Mouse (Mus musculus): ENCODE results near the gene Slc17a7. TPM values are rescaled to one million over a fixed set of nuclear protein-coding genes. Genes with fewer than 3 reads are reported as not detected.

Gene Slc17a7
- polyA plus RNA-seq, 1 experiment = 34.1 TPM

DNA sequence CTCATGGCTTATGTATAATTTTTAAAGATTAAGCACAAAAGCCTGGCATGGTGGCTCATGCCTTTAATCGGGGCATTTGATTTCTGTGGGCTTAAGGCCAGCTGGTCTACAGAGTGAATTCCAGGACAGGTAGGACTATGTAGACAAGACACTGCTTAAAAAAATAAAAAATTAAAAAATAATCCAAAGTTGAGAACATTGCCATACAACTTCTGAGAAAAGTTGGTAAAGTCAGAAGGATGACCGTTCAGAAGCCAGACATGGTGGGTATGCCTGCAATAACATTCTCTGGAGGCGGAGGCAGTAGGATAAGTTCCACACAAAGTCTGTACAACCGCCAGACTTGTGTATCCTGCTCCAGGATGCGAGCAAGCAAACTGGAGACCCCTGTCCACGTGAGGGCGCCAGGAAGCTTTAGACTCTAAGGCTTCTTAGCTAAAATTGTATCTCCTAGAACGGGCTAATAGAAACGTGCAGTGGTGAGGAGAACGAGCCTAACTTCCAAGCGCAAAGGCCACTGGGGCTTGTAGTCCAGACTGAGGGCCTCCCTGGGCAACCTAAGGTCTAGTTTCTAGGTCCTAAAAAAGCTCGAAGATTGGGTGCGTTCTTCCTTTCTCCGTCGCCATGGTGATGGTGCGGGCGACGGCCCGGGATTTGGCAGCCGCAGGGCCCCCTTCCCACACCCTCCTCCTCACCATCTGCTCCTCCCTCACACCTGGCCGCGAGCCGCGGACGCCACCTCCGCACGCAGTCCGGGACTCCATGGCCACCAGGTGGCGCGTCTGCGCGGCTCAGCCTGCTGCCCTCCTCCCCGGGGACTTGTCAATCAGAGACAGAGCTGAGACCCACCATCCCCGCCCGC is 1.9 kb upstream of the Slc17a7 start:
- TF ChIP-seq CTCF (IDR thresholded peaks at IDR 0.05; ENCODE audit: control insufficient read depth, insufficient read depth, insufficient replicate concordance, low read depth, low read length) (peak; percentile 87), POLR2A (IDR thresholded peaks at IDR 0.05; ENCODE audit: control insufficient read depth, low read depth, low read length) (no peak)

DNA sequence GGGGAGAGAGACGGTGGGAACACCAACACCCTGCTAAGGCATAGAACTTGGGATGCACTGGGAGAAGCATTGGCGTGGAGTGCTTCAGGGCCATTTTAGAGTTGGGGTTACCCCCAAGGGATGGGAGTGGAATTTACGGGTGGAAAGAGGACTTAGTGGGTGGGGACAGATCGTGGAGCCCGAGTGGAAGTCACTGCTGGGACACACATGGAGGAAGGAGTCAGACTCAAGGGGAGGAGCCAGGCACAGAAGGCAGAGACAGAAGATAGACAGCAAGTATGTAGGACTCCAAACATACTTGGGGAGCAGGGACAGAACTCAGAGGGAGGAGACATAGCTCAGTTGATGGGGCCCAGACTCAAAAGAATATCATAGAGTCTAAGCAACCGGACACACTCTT is 1.2 kb upstream of the Slc17a7 start:
- peaks cover 17% of the 10 kb centered on the region for H3K4me1 ChIP-seq (ENCODE audit: control insufficient read depth, insufficient read depth, low read length)
- peaks cover 3% of the 10 kb centered on the region; the same call in 1 of the 2 replicates for H3K36me3 ChIP-seq (ENCODE audit: control insufficient read depth, insufficient read depth, low read length)
- no peak for TF ChIP-seq CTCF (IDR thresholded peaks at IDR 0.05; ENCODE audit: control insufficient read depth, insufficient read depth, insufficient replicate concordance, low read depth, low read length)
- TF ChIP-seq POLR2A (IDR thresholded peaks at IDR 0.05; ENCODE audit: control insufficient read depth, low read depth, low read length) = no peak
- no peaks in the 10 kb centered on the region for H3K27me3 ChIP-seq (ENCODE audit: control insufficient read depth, insufficient read depth, low read length)
- H3K4me3 ChIP-seq (ENCODE audit: control insufficient read depth, low read depth, low read length) = peak overlapping the region; percentile 68
- no peak overlapping the region for H3K27ac ChIP-seq (ENCODE audit: control insufficient read depth, insufficient read depth, low read depth, low read length)

More for the DNA sequence above, 1.9 kb upstream of the Slc17a7 start:
- peaks cover 16% of the 10 kb centered on the region for H3K4me1 ChIP-seq (ENCODE audit: control insufficient read depth, insufficient read depth, low read length)
- no peaks in the 10 kb centered on the region for H3K27me3 ChIP-seq (ENCODE audit: control insufficient read depth, insufficient read depth, low read length)
- H3K4me3 ChIP-seq (ENCODE audit: control insufficient read depth, low read depth, low read length) = peak overlapping the region; percentile 68
- peaks cover 3% of the 10 kb centered on the region; the same call in 1 of the 2 replicates for H3K36me3 ChIP-seq (ENCODE audit: control insufficient read depth, insufficient read depth, low read length)
- peak overlapping the region; percentile 26; the same call in 1 of the 2 replicates for H3K27ac ChIP-seq (ENCODE audit: control insufficient read depth, insufficient read depth, low read depth, low read length)

DNA sequence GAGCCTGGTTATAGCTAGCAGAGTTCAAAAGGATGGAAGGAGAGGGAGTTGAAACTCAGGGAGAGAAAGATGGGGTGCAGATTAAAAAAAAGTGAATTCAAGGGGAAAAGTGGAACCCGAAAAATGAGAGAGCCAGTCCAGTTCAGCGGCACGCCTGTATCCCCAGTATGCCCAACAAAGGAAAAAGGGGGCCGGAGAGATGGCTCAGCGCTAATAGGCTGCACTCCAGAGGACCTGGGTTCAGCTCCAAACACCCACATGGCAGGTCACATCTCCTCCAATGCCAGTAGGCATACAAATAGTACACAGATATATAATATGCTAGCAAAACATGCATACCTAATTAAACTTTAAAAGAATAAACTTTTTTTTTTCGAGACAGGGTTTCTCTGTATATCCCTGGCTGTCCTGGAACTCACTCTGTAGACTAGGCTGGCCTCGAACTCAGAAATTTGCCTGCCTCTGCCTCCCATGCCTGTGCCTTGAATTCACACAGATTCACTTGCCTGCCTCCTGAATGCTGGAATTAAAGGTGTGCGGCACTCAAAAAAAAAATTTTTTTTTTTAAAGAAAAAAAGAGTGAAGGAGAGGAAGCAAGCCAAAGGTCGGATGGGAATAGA is 643 bp upstream of the Slc17a7 start:
- TF ChIP-seq POLR2A (IDR thresholded peaks at IDR 0.05; ENCODE audit: control insufficient read depth, low read depth, low read length) (no peak), CTCF (IDR thresholded peaks at IDR 0.05; ENCODE audit: control insufficient read depth, insufficient read depth, insufficient replicate concordance, low read depth, low read length) (no peak)
- H3K4me3 ChIP-seq (ENCODE audit: control insufficient read depth, low read depth, low read length) = no peak overlapping the region
- H3K27me3 ChIP-seq (ENCODE audit: control insufficient read depth, insufficient read depth, low read length) = no peaks in the 10 kb centered on the region
- peaks cover 23% of the 10 kb centered on the region for H3K4me1 ChIP-seq (ENCODE audit: control insufficient read depth, insufficient read depth, low read length)
- no peak overlapping the region for H3K27ac ChIP-seq (ENCODE audit: control insufficient read depth, insufficient read depth, low read depth, low read length)
- H3K36me3 ChIP-seq (ENCODE audit: control insufficient read depth, insufficient read depth, low read length) = peaks cover 2% of the 10 kb centered on the region; the same call in 1 of the 2 replicates

DNA sequence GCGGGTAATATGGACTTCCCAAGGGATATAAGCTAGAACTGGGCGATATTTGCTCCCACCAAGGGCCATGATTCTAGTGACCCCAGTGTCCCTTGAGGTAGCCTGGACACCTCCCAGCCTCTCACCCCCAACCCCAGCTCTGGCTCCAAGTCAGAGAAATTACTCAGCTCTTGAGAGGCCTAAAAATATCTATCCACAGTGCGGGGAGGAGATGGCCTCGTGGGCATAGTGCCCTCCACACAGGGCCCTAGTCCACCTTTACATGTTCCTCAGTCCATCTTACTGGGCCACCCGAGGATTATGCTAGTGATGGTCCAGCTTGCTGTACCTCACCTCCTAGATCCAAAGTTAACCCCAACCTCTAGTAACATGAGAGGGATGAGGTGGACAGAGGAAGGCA is 1.1 kb downstream of the Slc17a7 start:
- Histone ChIP-seq H3K4me1 (ENCODE audit: control insufficient read depth, insufficient read depth, low read length) (peaks cover 27% of the 10 kb centered on the region), H3K27ac (ENCODE audit: control insufficient read depth, insufficient read depth, low read depth, low read length) (no peak overlapping the region), H3K27me3 (ENCODE audit: control insufficient read depth, insufficient read depth, low read length) (no peaks in the 10 kb centered on the region), H3K36me3 (ENCODE audit: control insufficient read depth, insufficient read depth, low read length) (no peaks in the 10 kb centered on the region), H3K4me3 (ENCODE audit: control insufficient read depth, low read depth, low read length) (no peak overlapping the region)
- no peak for TF ChIP-seq POLR2A (IDR thresholded peaks at IDR 0.05; ENCODE audit: control insufficient read depth, low read depth, low read length)
- no peak for TF ChIP-seq CTCF (IDR thresholded peaks at IDR 0.05; ENCODE audit: control insufficient read depth, insufficient read depth, insufficient replicate concordance, low read depth, low read length)

DNA sequence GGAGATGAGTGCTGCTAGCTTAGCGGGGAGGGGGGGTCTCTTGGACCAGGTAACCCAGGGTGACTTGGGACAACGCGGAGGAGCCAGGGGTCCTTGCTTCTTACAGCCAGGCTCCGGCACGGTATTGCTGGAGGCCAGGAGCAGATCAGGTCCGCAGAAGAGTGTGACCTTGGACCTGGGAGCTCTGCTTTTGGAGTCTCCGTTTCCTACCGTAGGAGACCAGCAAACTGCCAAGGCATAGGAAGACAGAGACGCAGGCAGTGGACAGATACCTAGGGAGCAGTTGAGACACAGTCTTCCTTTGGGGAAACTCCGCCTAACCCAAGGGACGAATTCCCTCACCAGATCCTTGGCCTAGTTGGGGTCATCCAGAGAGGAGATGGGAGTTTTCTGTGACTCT is 2.0 kb downstream of the Slc17a7 start:
- no peaks in the 10 kb centered on the region for H3K36me3 ChIP-seq (ENCODE audit: control insufficient read depth, insufficient read depth, low read length)
- no peak overlapping the region for H3K4me3 ChIP-seq (ENCODE audit: control insufficient read depth, low read depth, low read length)
- TF ChIP-seq POLR2A (IDR thresholded peaks at IDR 0.05; ENCODE audit: control insufficient read depth, low read depth, low read length) = no peak
- TF ChIP-seq CTCF (IDR thresholded peaks at IDR 0.05; ENCODE audit: control insufficient read depth, insufficient read depth, insufficient replicate concordance, low read depth, low read length) = no peak
- no peaks in the 10 kb centered on the region for H3K27me3 ChIP-seq (ENCODE audit: control insufficient read depth, insufficient read depth, low read length)
- peaks cover 27% of the 10 kb centered on the region for H3K4me1 ChIP-seq (ENCODE audit: control insufficient read depth, insufficient read depth, low read length)
- no peak overlapping the region for H3K27ac ChIP-seq (ENCODE audit: control insufficient read depth, insufficient read depth, low read depth, low read length)

DNA sequence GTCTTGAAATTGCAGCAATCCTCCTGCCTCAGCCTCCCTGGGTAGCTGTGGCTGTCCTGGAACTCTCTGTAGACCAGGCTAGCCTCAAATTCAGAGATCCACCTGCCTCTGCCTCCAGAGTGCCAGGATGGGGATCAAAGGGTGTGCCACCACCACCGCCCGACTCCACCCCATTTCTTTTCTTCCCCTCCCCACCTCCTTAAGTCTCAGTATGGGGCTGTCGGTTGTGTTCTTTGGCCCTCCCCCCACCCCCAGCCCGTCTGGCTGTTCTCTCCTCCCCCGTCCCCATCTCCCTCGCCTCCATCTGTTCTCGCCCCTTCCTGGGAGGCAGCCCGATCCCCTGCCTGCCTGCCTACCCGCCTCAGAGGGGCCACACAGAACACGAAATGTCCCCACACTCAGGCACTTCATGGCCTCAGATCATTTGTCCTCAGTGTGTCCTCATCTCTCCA is 3.2 kb downstream of the Slc17a7 start:
- H3K27ac ChIP-seq (ENCODE audit: control insufficient read depth, insufficient read depth, low read depth, low read length) = no peak overlapping the region

DNA sequence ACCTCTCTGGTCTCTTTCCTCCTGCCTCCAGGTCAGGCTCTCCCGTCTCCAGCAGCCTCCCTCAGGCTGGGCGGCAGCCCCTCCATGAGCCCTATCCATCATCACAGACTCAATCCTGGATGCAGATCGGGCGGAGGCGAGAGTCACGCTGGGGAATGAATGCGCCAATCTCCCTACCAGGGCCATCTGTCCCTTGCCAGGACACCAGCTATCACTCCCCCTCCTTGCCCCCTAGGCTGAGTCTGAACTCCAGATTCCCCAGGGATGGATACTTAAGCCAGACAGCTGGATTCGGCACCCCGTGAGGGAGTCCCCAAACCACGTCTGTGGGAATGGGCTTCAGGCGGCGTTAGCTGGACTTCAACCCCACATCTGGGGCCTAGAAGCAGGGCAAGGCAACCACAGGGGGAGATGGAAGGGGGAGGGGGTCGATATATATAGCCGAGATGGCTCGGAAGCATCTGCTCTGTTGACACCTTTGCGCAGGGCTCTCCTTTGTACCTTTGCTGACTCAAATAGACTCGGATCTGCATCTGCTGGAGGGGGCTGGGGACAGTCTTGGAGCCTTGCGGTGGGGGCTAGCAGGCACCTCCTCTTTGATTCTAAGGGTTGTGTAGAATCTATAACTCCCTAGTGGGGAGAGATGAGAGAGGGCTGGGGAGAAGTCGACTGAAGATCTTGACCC is 4.2 kb downstream of the Slc17a7 start:
- Histone ChIP-seq H3K4me3 (ENCODE audit: control insufficient read depth, low read depth, low read length) (peak overlapping the region; percentile 52), H3K4me1 (ENCODE audit: control insufficient read depth, insufficient read depth, low read length) (peaks cover 31% of the 10 kb centered on the region), H3K27me3 (ENCODE audit: control insufficient read depth, insufficient read depth, low read length) (no peaks in the 10 kb centered on the region), H3K36me3 (ENCODE audit: control insufficient read depth, insufficient read depth, low read length) (no peaks in the 10 kb centered on the region), H3K27ac (ENCODE audit: control insufficient read depth, insufficient read depth, low read depth, low read length) (no peak overlapping the region)
- TF ChIP-seq POLR2A (IDR thresholded peaks at IDR 0.05; ENCODE audit: control insufficient read depth, low read depth, low read length) (no peak), CTCF (IDR thresholded peaks at IDR 0.05; ENCODE audit: control insufficient read depth, insufficient read depth, insufficient replicate concordance, low read depth, low read length) (no peak)

More for the DNA sequence above, 3.2 kb downstream of the Slc17a7 start:
- Histone ChIP-seq H3K4me3 (ENCODE audit: control insufficient read depth, low read depth, low read length) (no peak overlapping the region), H3K27me3 (ENCODE audit: control insufficient read depth, insufficient read depth, low read length) (no peaks in the 10 kb centered on the region), H3K4me1 (ENCODE audit: control insufficient read depth, insufficient read depth, low read length) (peaks cover 27% of the 10 kb centered on the region), H3K36me3 (ENCODE audit: control insufficient read depth, insufficient read depth, low read length) (no peaks in the 10 kb centered on the region)
- TF ChIP-seq POLR2A (IDR thresholded peaks at IDR 0.05; ENCODE audit: control insufficient read depth, low read depth, low read length) = no peak
- TF ChIP-seq CTCF (IDR thresholded peaks at IDR 0.05; ENCODE audit: control insufficient read depth, insufficient read depth, insufficient replicate concordance, low read depth, low read length) = no peak

All from testis, adult 2 months (tissue).